Mouse (Mus musculus): ENCODE data around the gene Rala. TPM values are rescaled to one million over a fixed set of nuclear protein-coding genes. Genes with fewer than 3 reads are reported as not detected.

Gene Rala
- 110 and 119 TPM in 2 replicates for polyA plus RNA-seq (2015; fragmentation: Nextera tagmentation; extraction: Ambion mirVana)

DNA sequence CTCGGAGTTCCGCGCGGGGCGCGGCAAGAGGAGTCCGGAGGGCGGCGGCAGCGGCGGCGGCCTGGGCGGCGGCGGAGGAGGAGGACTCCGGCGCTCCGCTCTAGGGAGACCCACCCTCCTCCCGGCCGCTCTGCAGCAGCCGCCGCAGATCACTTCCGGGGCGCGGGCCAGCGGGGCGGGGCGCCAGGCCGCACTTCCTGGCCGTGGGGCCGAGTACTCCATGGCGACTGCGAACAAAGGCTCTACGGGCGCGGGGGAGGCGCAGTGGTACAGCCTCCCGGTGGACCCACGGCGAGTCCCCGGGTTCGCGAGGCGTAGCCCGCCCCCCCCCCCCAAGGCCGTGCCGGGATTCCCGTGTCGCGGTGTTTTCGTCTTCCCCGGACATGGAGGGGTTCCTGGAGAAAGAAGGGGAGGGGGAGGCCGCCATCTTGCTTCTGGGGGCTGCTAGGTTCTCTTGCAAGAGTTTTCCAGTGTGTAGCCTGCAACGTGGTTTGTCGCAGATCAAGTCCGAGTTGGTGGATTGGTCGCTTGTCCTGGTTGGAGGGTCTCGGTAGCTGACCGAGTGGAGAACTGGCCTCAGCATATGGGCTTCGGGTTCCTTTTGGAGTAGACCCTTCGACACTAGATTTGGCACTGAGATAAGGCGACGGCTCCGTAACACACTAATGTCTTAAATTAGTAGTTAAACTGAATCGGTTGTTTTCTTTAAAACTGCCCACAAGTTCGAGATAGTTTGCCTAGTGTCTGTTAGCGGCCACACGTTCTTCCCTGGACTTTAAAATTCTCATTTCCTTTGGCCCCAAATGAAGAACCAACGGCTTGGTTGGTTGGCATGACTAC is at the start of gene Rala:
Rala (minus strand) TSS at position 162 of the 840 bp plus-strand sequence.
- peak within 1 kb of the TSS; percentile 83 for H3K9ac ChIP-seq
- H3K27ac ChIP-seq = peak within 1 kb of the TSS; percentile 88
- peaks cover 13% of the 10 kb centered on the region for H3K4me1 ChIP-seq
- peak within 1 kb of the TSS; percentile 90 for H3K4me3 ChIP-seq
- H3K4me2 ChIP-seq = peak within 1 kb of the TSS; percentile 65
- no peaks in the 10 kb centered on the region for H3K27me3 ChIP-seq
- H3K36me3 ChIP-seq = no peaks in the 10 kb centered on the region
- peak; percentile 100 for ATAC-seq (ENCODE audit: borderline replicate concordance, extremely low read depth, low FRiP score, low TSS enrichment)
- H3K9me3 ChIP-seq = no peaks in the 10 kb centered on the region
- 6% methylated on average over 62 of the region's 69 CpGs for WGBS

- no peaks in the 10 kb centered on the region for H3K36me3 ChIP-seq
- H3K9ac ChIP-seq = peak overlapping the region; percentile 80; the same call in 1 of the 2 replicates
- H3K4me2 ChIP-seq = peak overlapping the region; percentile 83
- no peaks in the 10 kb centered on the region for H3K9me3 ChIP-seq
- peak overlapping the region; percentile 85 for H3K27ac ChIP-seq
- no peak; the same call in 1 of the 2 replicates for ATAC-seq (ENCODE audit: borderline replicate concordance, extremely low read depth, low FRiP score, low TSS enrichment)
- 32% methylated on average over 7 of the region's 7 CpGs for WGBS
- H3K4me1 ChIP-seq = peaks cover 9% of the 10 kb centered on the region
- H3K4me3 ChIP-seq = peak overlapping the region; percentile 86
- H3K27me3 ChIP-seq = no peaks in the 10 kb centered on the region
Observed at GRCm38 (mm10) chr13:17993515-17993847, 49.4 kb upstream of the Rala start.

DNA sequence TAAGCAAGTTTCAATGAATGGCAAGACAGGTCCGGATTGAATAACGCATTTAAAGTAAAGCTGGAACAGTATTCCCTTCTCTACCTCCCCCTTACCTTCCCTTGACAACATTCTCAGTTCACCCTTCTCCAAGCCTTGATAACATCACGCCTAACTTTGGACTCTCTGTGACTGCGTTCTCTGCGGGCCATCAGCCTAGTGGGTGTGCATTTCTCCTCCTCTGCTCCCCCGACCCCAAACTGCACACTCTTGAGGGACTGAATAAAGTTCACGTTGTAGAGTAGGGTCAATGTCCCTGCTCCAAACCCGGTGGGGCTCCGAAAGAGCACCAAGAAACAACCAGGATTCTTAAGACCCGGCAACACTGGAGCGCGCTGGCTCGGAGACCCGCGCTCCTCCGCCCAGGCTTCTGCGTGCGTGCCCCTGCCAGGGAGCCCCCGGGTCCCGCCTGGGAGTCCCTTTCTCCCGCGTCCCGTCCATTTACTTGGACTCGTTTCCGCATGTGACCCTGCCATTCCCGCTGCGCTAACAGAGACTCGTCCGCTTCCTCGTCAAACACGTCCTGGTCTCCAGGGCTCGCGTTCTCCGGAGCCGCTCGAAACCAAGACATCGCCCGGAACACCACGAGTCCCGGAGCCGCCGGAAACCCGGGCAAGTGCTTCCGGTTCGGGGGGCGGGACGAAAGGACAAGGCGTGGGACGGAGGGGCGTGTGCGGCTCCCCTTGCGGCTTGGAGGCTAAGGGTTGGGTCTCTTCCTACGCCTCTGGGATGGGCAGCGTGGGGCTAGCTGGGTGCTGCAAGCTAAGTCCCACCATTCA is 48.9 kb upstream of the Rala start, which contains the start of gene Yae1d1:
Yae1d1 (minus strand) TSS at position 653 of the 818 bp plus-strand sequence.
- Histone ChIP-seq H3K9ac (peak within 1 kb of the TSS; percentile 80), H3K9me3 (no peaks in the 10 kb centered on the region), H3K36me3 (no peaks in the 10 kb centered on the region), H3K27me3 (no peaks in the 10 kb centered on the region), H3K4me2 (peak within 1 kb of the TSS; percentile 83), H3K27ac (peak within 1 kb of the TSS; percentile 85), H3K4me3 (peak within 1 kb of the TSS; percentile 86), H3K4me1 (peaks cover 9% of the 10 kb centered on the region)
- WGBS = under 1% methylated on average over 54 of the region's 54 CpGs
- ATAC-seq (ENCODE audit: borderline replicate concordance, extremely low read depth, low FRiP score, low TSS enrichment) = peak; percentile 98

DNA sequence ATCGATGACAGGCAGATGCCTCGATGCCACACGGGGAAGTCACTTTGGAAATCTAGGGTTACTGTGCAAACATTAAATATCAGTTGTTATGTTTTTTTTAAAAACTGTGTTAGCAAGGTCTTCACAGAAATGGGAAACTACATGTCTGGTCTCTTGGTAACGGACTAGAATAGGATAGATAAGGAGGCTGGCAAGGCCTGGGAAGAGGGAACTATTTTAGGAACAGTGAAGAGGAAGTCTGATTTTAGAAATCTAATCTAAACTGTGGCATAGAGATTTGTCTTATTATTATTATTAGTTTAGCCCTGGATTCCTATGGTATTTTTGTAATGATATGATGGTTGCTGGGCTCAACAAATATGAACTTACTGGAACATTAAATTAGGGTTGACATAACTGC is 48.0 kb upstream of the Rala start:
- 61% methylated on average over 4 of the region's 4 CpGs for WGBS
- no peaks in the 10 kb centered on the region for H3K9me3 ChIP-seq
- H3K4me3 ChIP-seq = peak overlapping the region; percentile 86; the same call in 1 of the 2 replicates
- H3K27ac ChIP-seq = no peak overlapping the region
- H3K27me3 ChIP-seq = no peaks in the 10 kb centered on the region
- H3K4me1 ChIP-seq = peaks cover 9% of the 10 kb centered on the region
- peaks cover 9% of the 10 kb centered on the region for H3K36me3 ChIP-seq
- H3K4me2 ChIP-seq = peak overlapping the region; percentile 83
- ATAC-seq (ENCODE audit: borderline replicate concordance, extremely low read depth, low FRiP score, low TSS enrichment) = no peak
- peak overlapping the region; percentile 80; the same call in 1 of the 2 replicates for H3K9ac ChIP-seq

DNA sequence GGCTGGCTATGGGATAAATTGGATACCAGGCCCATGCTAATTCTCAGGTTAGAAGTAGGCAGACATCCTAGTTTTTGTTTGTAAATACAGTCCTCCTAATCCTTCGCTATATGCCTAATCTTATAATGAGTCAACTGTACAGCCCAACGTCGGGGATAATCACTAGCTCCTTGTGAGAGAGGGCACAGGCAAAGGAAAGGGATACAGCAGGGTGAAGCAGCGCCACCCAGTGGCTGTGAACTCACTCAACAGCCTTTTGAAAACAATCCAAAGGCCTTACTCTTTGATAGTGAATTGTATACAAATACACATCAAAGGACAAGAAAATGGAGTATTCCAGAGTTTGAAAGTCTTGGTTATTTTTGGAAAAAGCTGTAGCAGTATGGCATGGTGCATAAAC is 39.2 kb upstream of the Rala start:
- H3K36me3 ChIP-seq = peaks cover 42% of the 10 kb centered on the region
- no peak overlapping the region for H3K9ac ChIP-seq
- no peak overlapping the region for H3K4me2 ChIP-seq
- H3K27me3 ChIP-seq = no peaks in the 10 kb centered on the region
- no peak for ATAC-seq (ENCODE audit: borderline replicate concordance, extremely low read depth, low FRiP score, low TSS enrichment)
- no peak overlapping the region for H3K27ac ChIP-seq
- H3K4me1 ChIP-seq = no peaks in the 10 kb centered on the region
- no peaks in the 10 kb centered on the region for H3K9me3 ChIP-seq
- WGBS = 41% methylated on average over 4 of the region's 4 CpGs
- no peak overlapping the region for H3K4me3 ChIP-seq

DNA sequence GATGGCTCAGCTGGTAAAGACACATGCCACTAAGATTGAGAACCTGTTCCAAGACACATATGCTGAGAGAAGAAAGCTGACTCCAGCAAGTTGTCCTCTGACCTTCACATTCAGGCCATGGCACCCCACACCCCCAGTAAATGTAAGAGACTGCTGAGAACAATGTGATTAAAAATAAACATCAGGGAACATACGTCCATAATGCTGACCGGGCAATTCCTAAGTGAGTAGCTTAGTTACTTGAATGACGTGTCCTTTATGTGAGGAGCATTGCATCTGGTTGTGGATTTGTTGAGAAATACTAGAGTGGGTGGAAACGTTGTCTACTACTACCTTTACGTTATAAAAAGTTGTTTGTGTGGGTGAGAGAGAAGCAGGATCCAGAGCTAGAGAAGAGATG is 38.6 kb upstream of the Rala start:
- H3K9ac ChIP-seq = no peak overlapping the region
- H3K4me3 ChIP-seq = no peak overlapping the region
- H3K27ac ChIP-seq = no peak overlapping the region
- WGBS = 73% methylated on average over 5 of the region's 5 CpGs
- H3K36me3 ChIP-seq = peaks cover 39% of the 10 kb centered on the region
- H3K27me3 ChIP-seq = no peaks in the 10 kb centered on the region
- ATAC-seq (ENCODE audit: borderline replicate concordance, extremely low read depth, low FRiP score, low TSS enrichment) = no peak
- H3K9me3 ChIP-seq = no peaks in the 10 kb centered on the region
- no peaks in the 10 kb centered on the region for H3K4me1 ChIP-seq
- H3K4me2 ChIP-seq = no peak overlapping the region

DNA sequence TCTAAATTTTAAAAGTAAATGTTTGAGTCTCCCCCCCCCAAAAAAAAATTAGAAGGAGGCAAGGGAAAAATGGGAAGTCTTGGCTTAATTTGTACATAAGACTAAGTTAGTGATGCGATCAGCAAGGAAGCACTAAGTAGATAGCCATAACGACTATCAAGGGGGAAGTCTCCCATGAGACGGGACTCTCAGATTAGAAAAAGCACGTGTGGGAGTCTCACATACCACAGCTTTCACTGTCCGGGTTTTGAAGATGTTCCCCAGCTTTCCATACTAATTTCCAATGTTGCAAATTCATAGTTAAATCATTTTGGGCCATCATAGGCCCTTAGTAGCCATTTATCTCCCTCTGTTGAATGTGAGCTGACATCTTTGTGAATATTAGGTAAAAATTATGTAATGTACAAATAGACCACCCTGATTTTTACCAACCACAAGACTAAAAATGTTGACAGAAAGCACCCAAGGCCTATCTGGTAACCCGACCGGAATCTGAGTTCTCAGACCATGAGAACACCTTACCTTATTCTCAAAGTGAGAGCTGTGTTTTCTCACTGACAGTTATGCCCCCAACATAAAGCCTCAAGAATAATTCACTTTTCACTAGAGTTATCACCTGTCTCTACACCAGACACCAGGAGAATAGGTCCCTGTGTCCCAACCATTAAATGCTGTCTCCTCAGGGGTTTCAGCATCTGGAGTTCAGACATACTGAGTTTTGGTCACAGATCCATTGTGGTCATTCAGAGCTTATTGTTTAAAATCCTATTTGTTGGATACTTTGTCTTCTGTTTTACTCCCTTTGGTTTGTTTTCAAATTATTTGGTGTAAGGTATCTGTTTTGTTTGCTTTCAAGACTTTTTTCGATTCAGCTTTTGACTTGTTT is 33.1 kb upstream of the Rala start:
- H3K4me3 ChIP-seq = no peak overlapping the region
- no peaks in the 10 kb centered on the region for H3K9me3 ChIP-seq
- no peaks in the 10 kb centered on the region for H3K27me3 ChIP-seq
- no peaks in the 10 kb centered on the region for H3K36me3 ChIP-seq
- H3K27ac ChIP-seq = no peak overlapping the region
- 69% methylated on average over 8 of the region's 8 CpGs for WGBS
- no peak for ATAC-seq (ENCODE audit: borderline replicate concordance, extremely low read depth, low FRiP score, low TSS enrichment)
- H3K9ac ChIP-seq = no peak overlapping the region
- no peaks in the 10 kb centered on the region for H3K4me1 ChIP-seq
- H3K4me2 ChIP-seq = no peak overlapping the region

GRCm38 (mm10) chr13:17975891-17976290 is 31.9 kb upstream of the Rala start:
- Histone ChIP-seq H3K4me2 (no peak overlapping the region), H3K36me3 (no peaks in the 10 kb centered on the region), H3K27me3 (no peaks in the 10 kb centered on the region), H3K9ac (no peak overlapping the region), H3K4me1 (no peaks in the 10 kb centered on the region), H3K4me3 (no peak overlapping the region), H3K9me3 (no peaks in the 10 kb centered on the region), H3K27ac (no peak overlapping the region)
- no peak for ATAC-seq (ENCODE audit: borderline replicate concordance, extremely low read depth, low FRiP score, low TSS enrichment)
- WGBS = 46% methylated on average over 2 of the region's 2 CpGs

GRCm38 (mm10) chr13:17975457-17975856 is 31.4 kb upstream of the Rala start:
- ATAC-seq (ENCODE audit: borderline replicate concordance, extremely low read depth, low FRiP score, low TSS enrichment) = no peak
- no peaks in the 10 kb centered on the region for H3K36me3 ChIP-seq
- H3K27ac ChIP-seq = no peak overlapping the region
- H3K9me3 ChIP-seq = no peaks in the 10 kb centered on the region
- no peaks in the 10 kb centered on the region for H3K4me1 ChIP-seq
- no peak overlapping the region for H3K4me2 ChIP-seq
- no peak overlapping the region for H3K9ac ChIP-seq
- no peak overlapping the region for H3K4me3 ChIP-seq
- H3K27me3 ChIP-seq = no peaks in the 10 kb centered on the region
- WGBS = 66% methylated on average over 1 of the region's 1 CpGs

DNA sequence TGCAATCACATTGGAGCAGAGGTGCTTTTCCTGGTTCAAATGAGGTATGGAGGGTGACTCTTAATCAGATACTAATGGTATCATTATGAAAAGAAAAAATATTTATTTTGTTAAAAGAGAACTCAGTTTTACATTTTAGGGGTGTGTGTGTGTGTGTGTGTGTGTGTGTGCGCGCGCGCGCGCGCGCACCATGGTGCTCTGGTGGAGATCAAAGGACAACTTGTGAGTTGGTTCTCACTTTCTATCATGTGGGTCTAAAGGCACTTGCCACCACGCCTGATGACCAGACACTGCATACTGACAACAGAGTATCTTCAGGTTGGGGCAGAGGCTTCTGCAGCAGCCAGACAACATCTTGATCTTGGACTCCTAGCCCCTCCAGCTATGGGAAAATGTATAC is 30.7 kb upstream of the Rala start:
- WGBS = 94% methylated on average over 9 of the region's 9 CpGs
- H3K27ac ChIP-seq = no peak overlapping the region
- H3K4me1 ChIP-seq = no peaks in the 10 kb centered on the region
- H3K9ac ChIP-seq = no peak overlapping the region
- no peaks in the 10 kb centered on the region for H3K36me3 ChIP-seq
- ATAC-seq (ENCODE audit: borderline replicate concordance, extremely low read depth, low FRiP score, low TSS enrichment) = no peak
- H3K4me3 ChIP-seq = no peak overlapping the region
- H3K9me3 ChIP-seq = no peaks in the 10 kb centered on the region
- H3K4me2 ChIP-seq = no peak overlapping the region
- no peaks in the 10 kb centered on the region for H3K27me3 ChIP-seq

- H3K4me1 ChIP-seq = no peaks in the 10 kb centered on the region
- H3K36me3 ChIP-seq = no peaks in the 10 kb centered on the region
- H3K4me3 ChIP-seq = no peak overlapping the region
- WGBS = 68% methylated on average over 7 of the region's 7 CpGs
- no peak overlapping the region for H3K27ac ChIP-seq
- no peak for ATAC-seq (ENCODE audit: borderline replicate concordance, extremely low read depth, low FRiP score, low TSS enrichment)
- no peaks in the 10 kb centered on the region for H3K27me3 ChIP-seq
- H3K4me2 ChIP-seq = no peak overlapping the region
- H3K9me3 ChIP-seq = no peaks in the 10 kb centered on the region
- no peak overlapping the region for H3K9ac ChIP-seq
Observed at GRCm38 (mm10) chr13:17960613-17961012, 16.6 kb upstream of the Rala start.

All from lung, embryonic 15.5 days (tissue).